Mouse (Mus musculus): Measurements from ENCODE around the gene Lkaaear1. TPM values are rescaled to one million over a fixed set of nuclear protein-coding genes. Genes with fewer than 3 reads are reported as not detected.

Lkaaear1 gene
- total RNA-seq, 2 experiments from 2014 or later, result not detected

GRCm38 (mm10) chr2:181684713-181685112 is 13.5 kb downstream of the Lkaaear1 start:
- intact Hi-C loops (cut with DNase I), result no loop called here
- DNase-seq, result no peak

DNA sequence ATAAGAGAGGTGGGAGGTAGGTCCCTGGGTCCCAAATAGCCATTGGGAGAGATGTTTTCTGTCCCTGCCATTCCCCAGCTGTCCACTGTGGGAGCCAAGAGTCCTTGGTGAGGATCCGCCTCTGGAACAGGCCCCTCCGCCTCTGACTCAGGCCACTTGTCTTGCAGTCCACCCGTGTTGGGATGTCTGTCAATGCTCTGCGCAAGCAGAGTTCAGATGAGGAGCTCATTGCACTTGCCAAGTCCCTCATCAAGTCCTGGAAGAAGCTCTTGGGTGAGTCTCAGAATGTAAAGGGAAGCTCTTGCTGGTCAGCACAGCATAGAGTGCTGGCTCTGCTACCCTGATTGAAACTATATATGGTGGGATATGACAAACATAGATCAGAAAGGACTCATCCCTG is 14.9 kb downstream of the Lkaaear1 start:
- intact Hi-C loops (cut with DNase I), result no loop called here
- DNase-seq, result no peak

DNA sequence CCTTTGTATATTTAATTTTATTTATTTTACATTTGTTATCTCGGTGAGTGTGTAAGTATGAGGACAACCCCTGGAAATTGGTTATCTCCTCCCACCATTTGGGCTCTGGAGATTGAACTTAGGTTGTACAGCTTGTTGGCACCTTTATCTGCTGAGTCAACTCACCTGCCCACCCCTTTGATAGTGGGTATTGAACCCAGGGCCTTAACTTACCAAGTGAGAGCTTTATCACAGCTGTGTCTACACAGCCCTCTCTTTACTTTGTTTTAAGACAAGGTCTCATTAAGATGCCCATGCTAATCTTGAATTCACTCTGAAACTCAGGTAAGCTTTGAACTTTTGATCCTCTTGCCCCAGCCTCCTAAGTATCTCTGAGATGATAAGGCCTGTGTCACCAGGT is 16.3 kb downstream of the Lkaaear1 start:
- no peak for DNase-seq
- intact Hi-C loops (cut with DNase I), result no loop called here

- intact Hi-C loops (cut with DNase I), result no loop called here
- no peak for DNase-seq
These were observed 17.5 kb downstream of the Lkaaear1 start for GRCm38 (mm10) chr2:181680716-181681117.

DNA sequence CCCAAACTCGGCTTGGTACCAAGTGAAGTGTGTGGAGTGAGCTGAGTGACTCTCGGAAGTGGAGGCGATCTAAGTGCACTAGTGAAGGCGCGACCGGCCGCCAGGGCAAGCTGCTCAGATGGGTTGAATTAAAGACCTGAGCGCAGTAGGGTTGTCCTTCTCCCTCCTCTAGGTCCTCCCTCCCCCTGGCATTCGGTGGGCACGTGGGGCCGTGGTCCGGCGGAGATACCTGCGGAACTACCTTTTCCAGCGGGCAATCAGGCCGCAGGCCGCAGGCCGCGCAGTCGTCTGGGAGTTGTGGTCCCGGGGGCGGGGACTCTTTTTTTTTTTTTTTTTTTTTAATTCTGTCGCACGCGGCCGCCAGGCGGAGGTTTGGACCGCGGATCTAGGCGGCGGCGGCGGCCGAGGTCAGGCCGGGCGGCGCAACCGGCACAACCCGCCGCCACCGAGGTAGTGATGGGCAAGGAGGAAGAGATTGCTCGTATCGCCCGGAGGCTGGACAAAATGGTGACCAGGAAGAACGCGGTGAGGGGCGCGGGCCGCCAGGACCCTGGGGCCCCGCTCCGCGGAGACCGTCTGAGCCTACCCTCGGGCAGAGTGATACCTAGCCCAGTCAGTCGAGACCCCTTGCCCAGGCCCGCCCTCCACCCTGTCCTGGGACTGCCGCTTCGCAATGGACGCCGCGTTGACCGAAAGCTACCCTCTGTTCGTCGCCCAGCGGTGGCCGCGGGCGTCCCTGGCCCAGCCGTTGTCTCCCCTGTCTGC is 18.1 kb downstream of the Lkaaear1 start, which contains the start of gene Tcea2:
Gene Tcea2, plus strand, starts transcription at position 360 of the 765 bp plus-strand sequence.
- peak; percentile 79 to 81 for DNase-seq
- intact Hi-C loops (cut with DNase I), result loop anchor here (2.0 to 10.0 kb wide), 3 partner anchors 35 to 285 kb away; no protein-coding TSS in a partner anchor

DNA sequence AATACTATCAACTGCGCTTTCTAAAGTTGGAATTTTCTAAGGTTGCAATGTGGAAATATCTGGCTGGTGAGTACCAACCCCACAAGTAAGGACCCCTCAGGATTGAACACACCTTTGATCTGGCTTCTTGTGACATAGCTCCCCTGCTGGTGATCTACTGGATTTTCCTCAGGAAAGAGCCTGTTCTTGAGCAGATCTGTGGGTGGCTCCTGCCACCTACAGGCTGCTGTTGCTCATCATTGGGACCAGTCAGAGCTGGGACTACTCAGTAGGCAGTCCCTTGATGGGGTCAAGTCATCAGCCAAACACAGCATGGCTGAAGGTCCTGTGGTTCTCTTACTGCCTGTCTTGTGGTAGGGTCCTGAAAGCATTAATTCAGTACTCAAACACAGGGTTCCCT is 19.5 kb downstream of the Lkaaear1 start:
- peak; percentile 85 to 88 for DNase-seq
- intact Hi-C loops (cut with DNase I), result loop anchor here (1.0 to 10.0 kb wide), 4 partner anchors 19 to 284 kb away; no protein-coding TSS in a partner anchor

DNA sequence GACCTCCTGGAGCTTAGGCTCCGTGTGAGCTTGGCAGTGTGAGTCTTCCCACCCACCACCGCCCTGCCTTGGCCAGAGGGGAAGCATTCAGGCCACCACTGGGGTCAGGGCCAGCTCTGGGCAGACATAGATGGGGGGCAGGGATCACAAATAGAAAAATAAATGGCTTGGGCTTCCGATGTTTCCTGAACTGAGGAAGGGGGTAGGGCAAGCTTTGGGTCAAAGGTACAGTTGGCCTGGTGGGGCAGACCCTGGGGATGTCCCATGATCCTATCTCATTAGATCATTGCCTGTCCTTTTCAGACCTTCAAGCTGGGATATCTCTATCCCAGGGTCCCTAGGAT is 20.5 kb downstream of the Lkaaear1 start:
- no peak for DNase-seq
- intact Hi-C loops (cut with DNase I), result loop anchor here (1.0 to 10.0 kb wide), 4 partner anchors 18 to 283 kb away; no protein-coding TSS in a partner anchor

GRCm38 (mm10) chr2:181677096-181677754 is 21.0 kb downstream of the Lkaaear1 start:
- intact Hi-C loops (cut with DNase I), result loop anchor here (10.0 kb wide), 1 partner anchor 282 kb away; no protein-coding TSS in a partner anchor
- peak; percentile 62 to 65 for DNase-seq

DNA sequence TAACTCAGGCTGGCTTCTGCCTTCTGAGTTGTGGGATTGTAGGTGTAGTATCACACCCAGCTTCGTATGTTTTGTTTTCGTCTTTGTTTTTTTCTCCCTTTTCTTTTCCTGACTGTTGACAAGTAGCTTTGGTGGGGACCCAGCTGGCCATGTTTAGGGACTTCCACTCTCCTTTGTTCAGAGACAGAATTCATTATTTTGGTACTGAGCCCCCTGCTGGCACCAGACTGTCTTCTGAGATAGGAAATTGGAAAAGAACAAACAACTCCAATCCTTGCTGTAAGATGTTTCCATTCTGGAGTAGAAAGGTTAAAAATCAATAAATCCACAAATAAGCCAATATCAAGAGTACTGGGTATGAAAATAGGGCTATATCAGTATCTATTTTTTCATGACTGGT is 21.8 kb downstream of the Lkaaear1 start:
- intact Hi-C loops (cut with DNase I), result loop anchor here (10.0 kb wide), 1 partner anchor 282 kb away; no protein-coding TSS in a partner anchor
- no peak for DNase-seq

DNA sequence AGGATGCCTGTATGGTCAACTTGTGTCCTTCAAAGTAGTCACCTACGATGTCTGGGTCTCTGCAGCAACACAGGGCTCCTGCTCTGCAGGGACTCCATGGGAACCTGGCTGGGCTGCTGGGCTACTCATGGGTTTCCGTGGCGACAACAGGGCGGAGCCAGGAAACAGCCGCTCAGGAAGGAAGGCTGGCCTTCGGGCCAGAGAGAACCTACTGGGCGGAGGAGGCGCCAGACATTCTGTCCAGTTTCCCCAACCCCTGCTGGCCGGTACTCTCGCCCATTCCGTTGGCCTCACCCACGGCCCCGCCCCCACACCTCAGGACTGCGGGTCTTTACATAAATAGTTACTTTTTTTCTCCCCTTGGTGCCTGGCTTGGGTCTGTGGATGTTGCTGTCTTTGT is 22.8 kb downstream of the Lkaaear1 start:
- DNase-seq, result peak; percentile 79 to 80
- intact Hi-C loops (cut with DNase I), result loop anchor here (10.0 kb wide), 1 partner anchor 281 kb away; no protein-coding TSS in a partner anchor

DNA sequence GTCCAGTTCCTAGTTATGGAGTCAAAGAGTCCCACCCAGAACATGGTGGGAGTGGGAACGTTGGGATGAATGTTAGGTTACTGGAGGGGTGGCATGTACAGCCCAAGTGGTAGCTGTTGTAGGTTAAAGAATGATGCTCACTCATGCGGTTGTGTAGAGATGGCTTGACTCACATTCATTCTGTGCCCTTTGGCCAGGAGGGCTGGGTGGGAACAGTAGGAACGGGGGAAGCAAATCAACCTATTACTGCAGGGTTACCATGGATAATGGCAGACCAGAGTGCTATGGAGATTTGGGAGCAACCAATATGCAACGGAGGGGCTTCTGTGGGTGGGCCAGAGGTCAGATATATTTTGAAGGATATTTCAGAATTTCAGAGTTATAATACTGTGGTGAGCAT is 23.3 kb downstream of the Lkaaear1 start:
- intact Hi-C loops (cut with DNase I), result loop anchor here (10.0 kb wide), 1 partner anchor 280 kb away; no protein-coding TSS in a partner anchor
- no peak for DNase-seq

DNA sequence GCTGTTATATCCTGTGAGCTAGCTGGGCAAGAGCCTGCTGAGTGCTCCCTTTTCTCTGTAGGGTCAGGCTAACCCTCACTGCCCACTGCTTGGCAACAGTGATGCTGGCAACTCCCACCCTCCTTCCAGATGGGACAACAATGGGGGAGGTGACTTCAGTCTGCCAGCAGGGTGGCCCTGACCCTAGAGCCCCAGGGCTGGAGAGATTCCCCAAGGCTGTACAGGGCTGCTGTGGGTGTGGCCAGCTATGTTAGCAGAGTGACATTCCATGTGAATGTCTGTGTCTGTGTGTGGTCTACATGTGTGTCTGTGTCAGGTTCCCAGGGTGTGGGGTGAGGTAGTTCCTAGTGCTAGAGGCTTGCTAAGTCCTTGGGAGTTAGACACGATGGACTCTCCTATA is 24.7 kb downstream of the Lkaaear1 start:
- DNase-seq, result no peak

DNA sequence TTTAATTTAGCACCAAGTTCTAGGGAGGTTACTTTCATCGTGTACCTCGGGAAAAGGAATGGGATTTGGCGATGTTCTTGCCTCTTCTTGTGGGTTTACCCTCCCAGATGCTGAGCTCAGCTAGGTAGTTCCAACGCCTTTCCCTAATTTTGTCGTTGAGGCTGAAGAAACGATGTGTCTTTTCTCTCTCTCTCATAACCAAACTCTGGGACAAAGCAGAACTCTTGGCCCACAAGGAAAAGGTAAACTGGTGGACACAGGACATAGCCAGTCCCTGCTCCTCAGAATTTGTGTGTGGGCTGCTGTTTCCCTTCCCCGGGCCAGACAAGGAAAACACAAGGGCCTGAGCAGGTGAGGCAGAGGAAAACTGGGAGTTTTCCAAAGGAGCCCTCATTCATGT is 26.3 kb downstream of the Lkaaear1 start:
- no peak for DNase-seq
- intact Hi-C loops (cut with DNase I), result loop anchor here (10.0 kb wide), 1 partner anchor 277 kb away; no protein-coding TSS in a partner anchor

More for the DNA sequence above, 24.7 kb downstream of the Lkaaear1 start:
- intact Hi-C loops (cut with DNase I), result loop anchor here (10.0 kb wide), 1 partner anchor 279 kb away; no protein-coding TSS in a partner anchor

- DNase-seq, result peak; percentile 73 to 74
- intact Hi-C loops (cut with DNase I), result loop anchor here (10.0 kb wide), 1 partner anchor 277 kb away; no protein-coding TSS in a partner anchor
These were observed 26.9 kb downstream of the Lkaaear1 start, which contains the start of gene Sox18 for GRCm38 (mm10) chr2:181671326-181671725. TSS of gene Sox18 (minus strand) at chr2:181671640.

GRCm38 (mm10) chr2:181670913-181671311 is 27.3 kb downstream of the Lkaaear1 start:
- intact Hi-C loops (cut with DNase I), result loop anchor here (10.0 kb wide), 1 partner anchor 276 kb away; no protein-coding TSS in a partner anchor
- DNase-seq, result no peak

DNA sequence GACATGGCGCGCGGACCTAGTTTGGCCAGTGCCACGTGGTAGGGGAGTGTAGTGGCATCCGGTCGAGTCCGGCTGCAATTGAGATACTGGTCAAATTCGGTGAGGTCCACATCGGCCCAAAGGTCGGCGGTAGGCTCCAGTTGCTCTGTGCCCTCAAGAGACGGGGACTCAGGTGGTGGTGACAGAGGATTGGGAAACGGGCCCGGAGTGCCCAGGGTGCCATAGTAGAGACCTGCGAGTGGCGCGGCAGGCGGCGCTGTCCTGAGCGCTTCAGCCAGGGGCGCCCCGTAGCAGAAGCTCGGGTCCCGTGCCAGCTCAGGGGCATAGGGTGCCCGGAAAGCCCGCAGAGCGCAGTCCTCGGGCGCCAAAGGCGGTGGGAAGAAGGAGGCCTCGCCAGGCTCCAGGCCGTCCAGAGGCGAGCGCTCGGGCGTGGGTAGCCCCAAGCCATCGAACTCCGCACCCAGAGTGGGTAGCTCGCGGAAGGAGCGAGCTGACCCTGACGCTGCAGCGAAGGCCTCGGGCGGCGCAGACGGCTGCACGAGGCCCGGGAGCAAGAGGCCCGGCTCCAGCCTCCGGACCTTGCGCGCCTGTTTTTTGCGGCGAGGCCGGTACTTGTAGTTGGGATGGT is 27.8 kb downstream of the Lkaaear1 start:
- DNase-seq, result no peak
- intact Hi-C loops (cut with DNase I), result loop anchor here (10.0 kb wide), 1 partner anchor 276 kb away; no protein-coding TSS in a partner anchor

- intact Hi-C loops (cut with DNase I), result no loop called here
- DNase-seq, result peak; percentile 70 to 80
These were observed 35.0 kb downstream of the Lkaaear1 start for GRCm38 (mm10) chr2:181663298-181663630.

DNA sequence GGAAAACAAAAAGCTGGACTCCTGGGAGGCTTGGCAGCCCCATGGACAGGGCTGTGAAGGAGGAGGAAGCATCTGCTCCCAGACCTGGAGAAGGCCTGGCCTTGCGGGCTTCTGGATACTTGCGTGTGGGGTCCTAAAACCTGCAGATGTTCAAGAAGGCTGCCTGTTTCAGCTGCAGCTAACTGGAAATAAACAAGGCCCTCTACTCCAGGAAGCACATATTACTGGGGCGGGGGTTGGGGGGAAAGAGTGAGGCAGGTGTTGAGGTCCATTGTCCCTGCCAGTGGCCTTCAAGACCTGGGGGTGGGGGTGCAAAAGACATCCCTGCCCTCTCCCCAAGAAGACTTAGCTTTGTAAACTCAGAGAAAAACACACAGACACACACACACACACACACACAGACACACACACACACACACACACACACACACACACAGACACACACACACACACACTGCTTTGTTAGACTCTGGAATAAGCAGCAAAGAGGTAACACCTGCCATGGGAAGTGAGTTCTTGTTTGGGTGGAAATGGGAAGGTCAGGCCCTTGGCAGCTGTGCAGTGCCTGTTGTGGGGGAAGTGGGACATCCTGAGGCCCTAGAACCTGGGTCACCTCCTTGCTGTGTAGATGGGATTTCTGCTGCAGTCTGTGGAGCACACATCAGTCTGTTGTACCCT is 35.5 kb downstream of the Lkaaear1 start:
- intact Hi-C loops (cut with DNase I), result no loop called here
- peak in 1 of 2 experiments; percentile 57 for DNase-seq

DNA sequence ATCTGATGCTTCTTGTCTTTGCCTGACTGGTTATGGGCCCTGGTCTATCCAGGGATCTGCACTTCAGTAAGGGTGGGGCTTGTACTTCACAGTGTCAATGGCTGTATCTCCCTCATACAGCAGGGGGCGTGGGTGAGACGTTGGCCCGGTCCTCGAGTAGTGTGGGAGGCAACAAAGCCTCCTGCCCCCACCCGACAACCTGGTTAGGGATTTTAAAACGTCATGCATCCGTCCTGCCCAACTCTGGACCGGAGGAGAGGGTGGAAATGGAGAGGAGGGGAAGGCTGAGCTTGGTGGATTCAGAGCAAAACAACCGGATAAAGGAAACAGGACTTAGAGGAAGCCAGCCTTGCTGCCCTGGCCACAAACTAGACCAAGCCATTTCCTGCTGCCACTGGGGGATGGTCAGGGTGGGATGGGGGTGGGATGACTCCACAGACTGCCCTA is 38.6 kb downstream of the Lkaaear1 start:
- DNase-seq, result peak; percentile 90 to 94
- intact Hi-C loops (cut with DNase I), result loop anchor here (1.0 to 2.0 kb wide), 3 partner anchors 19 to 47 kb away; no protein-coding TSS in a partner anchor
